Mouse (Mus musculus) hindbrain, embryonic 16.5 days (tissue): ENCODE measurements at regions not wholly inside any gene's neighbourhood (a gene's known extent, or its start where the extent isn't known, plus 50 kb on each side); places are given as distances from the start of the nearest gene placed in this dataset.

Experiments used
- ATAC-seq: fragments of 200-750 bp; cut with Nextera tagmentation; 2 replicates; pipeline ENCODE4 v1.8.0; 2017; ENCODE audit warnings: moderate TSS enrichment, moderate library complexity
- H3K27ac ChIP-seq: fragments of 300-500 bp; sonication (generic); 2 replicates; pipeline ENCODE4 v1.5.1; 2014; ENCODE audit warnings: low read depth, mild to moderate bottlenecking, control low read depth, low read length, moderate library complexity
- H3K27me3 ChIP-seq: fragments of 300-500 bp; sonication (generic); replicated peaks from 2 replicates; pipeline ENCODE4 v1.6.1; 2014; ENCODE audit warnings: low read length; ENCODE audit not compliant: control insufficient read depth, insufficient read depth
- H3K36me3 ChIP-seq: fragments of 300-500 bp; sonication (generic); 2 replicates; pipeline ENCODE4 v1.6.1; 2014; ENCODE audit warnings: mild to moderate bottlenecking, low read length, moderate library complexity, mixed read lengths; ENCODE audit not compliant: control insufficient read depth, insufficient read depth
- H3K4me1 ChIP-seq: fragments of 300-500 bp; sonication (generic); 2 replicates; pipeline ENCODE4 v1.6.1; 2014; ENCODE audit warnings: low read depth, low read length; ENCODE audit not compliant: control insufficient read depth, insufficient read depth
- H3K4me2 ChIP-seq: fragments of 300-500 bp; sonication (generic); 2 replicates; pipeline ENCODE4 v1.6.1; 2014; ENCODE audit warnings: mild to moderate bottlenecking, low read length, control low read depth, moderate library complexity
- H3K4me3 ChIP-seq: fragments of 300-500 bp; sonication (generic); 2 replicates; pipeline ENCODE4 v1.5.1; 2014; ENCODE audit warnings: mild to moderate bottlenecking, low read length, control low read depth, moderate library complexity
- H3K9ac ChIP-seq: fragments of 300-500 bp; sonication (generic); 2 replicates; pipeline ENCODE4 v1.6.1; 2014; ENCODE audit warnings: low read depth, mild to moderate bottlenecking, control low read depth, low read length, moderate library complexity
- H3K9me3 ChIP-seq: fragments of 300-500 bp; sonication (generic); 2 replicates; pipeline ENCODE4 v1.6.1; 2014; ENCODE audit warnings: mild to moderate bottlenecking, low read length, moderate library complexity; ENCODE audit not compliant: control insufficient read depth
- WGBS: fragments of 180-500 bp; shearing (Covaris S2); extraction: QIAGEN DNeasy Blood & Tissue Kit; methylation state at CpG from one replicate; pipeline ENCODE4 v1.1.7; 2014; 5-methylcytosine and 5-hydroxymethylcytosine counted together

- Histone ChIP-seq H3K36me3 (no peaks in the 10 kb centered on the region), H3K27ac (no peak overlapping the region), H3K4me3 (no peak overlapping the region), H3K9ac (no peak overlapping the region), H3K4me1 (no peaks in the 10 kb centered on the region), H3K9me3 (no peaks in the 10 kb centered on the region), H3K4me2 (no peak overlapping the region), H3K27me3 (0 out of 2 replicates have a peak, but pooled peaks cover 2% of the 10 kb centered on the region)
- no peak for ATAC-seq
- WGBS = 52% methylated on average over 2 of the region's 2 CpGs
These were observed 171.3 kb upstream of the Fggy start for GRCm38 (mm10) chr4:95386021-95386420.

GRCm38 (mm10) chr4:95388556-95388955 lies 168.8 kb upstream of the Fggy start:
- ATAC-seq = no peak
- no peak overlapping the region for H3K27ac ChIP-seq
- H3K27me3 ChIP-seq = 0 out of 2 replicates have a peak, but pooled peaks cover 2% of the 10 kb centered on the region
- H3K4me1 ChIP-seq = no peaks in the 10 kb centered on the region
- no peaks in the 10 kb centered on the region for H3K36me3 ChIP-seq
- 74% methylated on average over 3 of the region's 3 CpGs for WGBS
- H3K9ac ChIP-seq = no peak overlapping the region
- no peak overlapping the region for H3K4me3 ChIP-seq
- no peak overlapping the region for H3K4me2 ChIP-seq
- H3K9me3 ChIP-seq = no peaks in the 10 kb centered on the region

- no peak overlapping the region for H3K4me2 ChIP-seq
- no peaks in the 10 kb centered on the region for H3K9me3 ChIP-seq
- H3K4me3 ChIP-seq = no peak overlapping the region
- no peaks in the 10 kb centered on the region for H3K4me1 ChIP-seq
- H3K27me3 ChIP-seq = no peaks in the 10 kb centered on the region
- ATAC-seq = no peak
- H3K36me3 ChIP-seq = no peaks in the 10 kb centered on the region
- H3K27ac ChIP-seq = no peak overlapping the region
- no peak overlapping the region for H3K9ac ChIP-seq
- WGBS = 41% methylated on average over 2 of the region's 2 CpGs
These were observed 167.7 kb upstream of the Fggy start for GRCm38 (mm10) chr4:95389647-95390046.

- Histone ChIP-seq H3K27ac (no peak overlapping the region), H3K9ac (no peak overlapping the region), H3K4me2 (no peak overlapping the region), H3K4me3 (no peak overlapping the region), H3K27me3 (no peaks in the 10 kb centered on the region), H3K36me3 (no peaks in the 10 kb centered on the region), H3K9me3 (no peaks in the 10 kb centered on the region), H3K4me1 (no peaks in the 10 kb centered on the region)
- ATAC-seq = no peak
These were observed 166.8 kb upstream of the Fggy start for GRCm38 (mm10) chr4:95390549-95390948.

- Histone ChIP-seq H3K27me3 (no peaks in the 10 kb centered on the region), H3K4me3 (no peak overlapping the region), H3K9me3 (no peaks in the 10 kb centered on the region), H3K4me2 (no peak overlapping the region), H3K9ac (no peak overlapping the region), H3K4me1 (no peaks in the 10 kb centered on the region), H3K27ac (no peak overlapping the region), H3K36me3 (no peaks in the 10 kb centered on the region)
- ATAC-seq = no peak
- 89% methylated on average over 3 of the region's 3 CpGs for WGBS
These were observed 161.6 kb upstream of the Fggy start for GRCm38 (mm10) chr4:95395746-95396145.

- no peak for ATAC-seq
These were observed 159.0 kb upstream of the Fggy start for GRCm38 (mm10) chr4:95398301-95398700.

GRCm38 (mm10) chr4:95402273-95402672 lies 155.0 kb upstream of the Fggy start:
- Histone ChIP-seq H3K4me3 (no peak overlapping the region), H3K27ac (no peak overlapping the region), H3K36me3 (no peaks in the 10 kb centered on the region), H3K9me3 (no peaks in the 10 kb centered on the region), H3K4me1 (no peaks in the 10 kb centered on the region), H3K27me3 (no peaks in the 10 kb centered on the region), H3K4me2 (no peak overlapping the region), H3K9ac (no peak overlapping the region)
- no peak for ATAC-seq
- 74% methylated on average over 6 of the region's 6 CpGs for WGBS

More at GRCm38 (mm10) chr4:95398301-95398700, 159.0 kb upstream of the Fggy start:
- Histone ChIP-seq H3K9me3 (no peaks in the 10 kb centered on the region), H3K9ac (no peak overlapping the region), H3K36me3 (no peaks in the 10 kb centered on the region), H3K4me3 (no peak overlapping the region), H3K4me2 (no peak overlapping the region), H3K27me3 (no peaks in the 10 kb centered on the region), H3K4me1 (no peaks in the 10 kb centered on the region), H3K27ac (no peak overlapping the region)

GRCm38 (mm10) chr4:95417075-95417474 lies 140.2 kb upstream of the Fggy start:
- no peak overlapping the region for H3K27ac ChIP-seq
- ATAC-seq = no peak
- WGBS = 33% methylated on average over 2 of the region's 2 CpGs
- no peaks in the 10 kb centered on the region for H3K27me3 ChIP-seq
- no peak overlapping the region for H3K9ac ChIP-seq
- H3K4me2 ChIP-seq = no peak overlapping the region
- H3K9me3 ChIP-seq = no peaks in the 10 kb centered on the region
- H3K4me1 ChIP-seq = no peaks in the 10 kb centered on the region
- no peak overlapping the region for H3K4me3 ChIP-seq
- no peaks in the 10 kb centered on the region for H3K36me3 ChIP-seq

GRCm38 (mm10) chr4:95426563-95426962 lies 130.7 kb upstream of the Fggy start:
- Histone ChIP-seq H3K27ac (no peak overlapping the region), H3K36me3 (no peaks in the 10 kb centered on the region), H3K4me2 (no peak overlapping the region), H3K9ac (no peak overlapping the region), H3K4me1 (no peaks in the 10 kb centered on the region), H3K4me3 (no peak overlapping the region), H3K9me3 (no peaks in the 10 kb centered on the region), H3K27me3 (no peaks in the 10 kb centered on the region)
- 77% methylated on average over 1 of the region's 1 CpGs for WGBS
- no peak for ATAC-seq

GRCm38 (mm10) chr4:95434543-95434942 lies 122.8 kb upstream of the Fggy start:
- no peak overlapping the region for H3K4me3 ChIP-seq
- H3K4me1 ChIP-seq = no peaks in the 10 kb centered on the region
- ATAC-seq = no peak
- H3K9me3 ChIP-seq = no peaks in the 10 kb centered on the region
- no peak overlapping the region for H3K4me2 ChIP-seq
- no peak overlapping the region for H3K9ac ChIP-seq
- H3K27ac ChIP-seq = no peak overlapping the region
- no peaks in the 10 kb centered on the region for H3K27me3 ChIP-seq
- 41% methylated on average over 4 of the region's 4 CpGs for WGBS
- no peaks in the 10 kb centered on the region for H3K36me3 ChIP-seq
